Mouse (Mus musculus) hindbrain, embryonic 14.5 days (tissue): ENCODE measurements at regions not wholly inside any gene's neighbourhood (a gene's known extent, or its start where the extent isn't known, plus 50 kb on each side); places are given as distances from the start of the nearest gene placed in this dataset.

ENCODE experiments used
- ATAC-seq: fragments of 200-750 bp; cut with Nextera tagmentation; 2 replicates; pipeline ENCODE4 v1.8.0; 2017; ENCODE audit warnings: moderate number of reproducible peaks, mild to moderate bottlenecking, moderate TSS enrichment, moderate library complexity; ENCODE audit not compliant: low FRiP score
- DNase-seq: peaks from one replicate; pipeline ENCODE4 v3.0.0-alpha.2; 2015; ENCODE audit warnings: low spot score
- H3K27ac ChIP-seq: fragments of 300-500 bp; sonication (generic); 2 replicates; pipeline ENCODE4 v1.5.1; 2014; ENCODE audit warnings: mild to moderate bottlenecking, moderate library complexity
- H3K27me3 ChIP-seq: fragments of 300-500 bp; sonication (generic); 2 replicates; pipeline ENCODE4 v1.6.1; 2014; ENCODE audit warnings: mild to moderate bottlenecking, low read length, mixed read lengths; ENCODE audit not compliant: control insufficient read depth, insufficient read depth
- H3K36me3 ChIP-seq: fragments of 300-500 bp; sonication (generic); replicated peaks from 2 replicates; pipeline ENCODE4 v1.6.1; 2014; ENCODE audit not compliant: control insufficient read depth, insufficient read depth
- H3K4me1 ChIP-seq: fragments of 300-500 bp; sonication (generic); replicated peaks from 2 replicates; pipeline ENCODE4 v1.6.1; 2014; ENCODE audit warnings: antibody characterized with exemption, low read length, mixed read lengths; ENCODE audit not compliant: control insufficient read depth, insufficient read depth
- H3K4me2 ChIP-seq: fragments of 300-500 bp; sonication (generic); replicated peaks from 2 replicates; pipeline ENCODE4 v1.6.1; 2014; ENCODE audit warnings: mild to moderate bottlenecking, moderate library complexity
- H3K4me3 ChIP-seq: fragments of 300-500 bp; sonication (generic); replicated peaks from 2 replicates; pipeline ENCODE4 v1.5.1; 2014; ENCODE audit warnings: mild to moderate bottlenecking, low read length
- H3K9ac ChIP-seq: fragments of 300-500 bp; sonication (generic); 2 replicates; pipeline ENCODE4 v1.6.1; 2014
- H3K9me3 ChIP-seq: fragments of 300-500 bp; sonication (generic); 2 replicates; pipeline ENCODE4 v1.6.1; 2016; ENCODE audit warnings: low read length; ENCODE audit not compliant: control insufficient read depth
- WGBS: fragments of 180-500 bp; shearing (Covaris S2); extraction: QIAGEN DNeasy Blood & Tissue Kit; methylation state at CpG from one replicate; pipeline ENCODE4 v1.1.7; 2014; 5-methylcytosine and 5-hydroxymethylcytosine counted together

DNA sequence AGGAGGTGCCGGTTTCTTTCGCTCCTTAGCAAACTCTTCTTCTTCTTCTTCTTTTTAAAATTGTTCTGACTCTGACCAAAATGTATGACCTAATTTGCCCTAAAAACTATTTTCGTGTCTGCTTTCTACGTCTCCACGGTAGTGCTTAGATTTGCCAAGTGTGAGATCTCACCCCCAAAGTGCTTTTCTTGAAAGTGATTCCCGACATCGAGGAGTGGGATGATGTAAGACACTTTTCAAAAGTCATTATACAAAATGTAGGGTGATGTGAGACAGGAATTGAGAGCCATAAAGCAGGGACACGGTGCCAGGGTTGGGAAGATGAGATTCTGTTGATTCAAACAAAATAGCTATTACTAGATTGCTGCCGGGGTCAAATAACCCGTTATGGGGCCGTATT is 139.5 kb downstream of the Enc1 start:
- H3K4me2 ChIP-seq = no peak overlapping the region
- peaks cover 11% of the 10 kb centered on the region for H3K4me1 ChIP-seq
- no peak overlapping the region for H3K9ac ChIP-seq
- WGBS = 80% methylated on average over 11 of the region's 11 CpGs
- no peak overlapping the region for H3K4me3 ChIP-seq
- no peaks in the 10 kb centered on the region for H3K9me3 ChIP-seq
- DNase-seq (no peak), ATAC-seq (no peak)
- H3K27me3 ChIP-seq = no peaks in the 10 kb centered on the region
- no peaks in the 10 kb centered on the region for H3K36me3 ChIP-seq
- no peak overlapping the region for H3K27ac ChIP-seq

- WGBS = 68% methylated on average over 6 of the region's 6 CpGs
- H3K36me3 ChIP-seq = no peaks in the 10 kb centered on the region
- 0 out of 2 replicates have a peak overlapping the region, but pooled peaks have one; percentile 10 for H3K27ac ChIP-seq
- no peaks in the 10 kb centered on the region for H3K9me3 ChIP-seq
- H3K4me3 ChIP-seq = no peak overlapping the region
- DNase-seq = no peak
- no peaks in the 10 kb centered on the region for H3K27me3 ChIP-seq
- H3K4me1 ChIP-seq = peaks cover 12% of the 10 kb centered on the region; the same call in 1 of the 2 replicates
- no peak for ATAC-seq
- H3K4me2 ChIP-seq = no peak overlapping the region
- H3K9ac ChIP-seq = no peak overlapping the region
Observed at GRCm38 (mm10) chr13:97376232-97376523, 135.3 kb downstream of the Enc1 start.

- Histone ChIP-seq H3K27me3 (no peaks in the 10 kb centered on the region), H3K4me3 (no peak overlapping the region), H3K27ac (peak overlapping the region; percentile 10), H3K9me3 (no peaks in the 10 kb centered on the region), H3K36me3 (no peaks in the 10 kb centered on the region), H3K4me2 (no peak overlapping the region), H3K9ac (no peak overlapping the region), H3K4me1 (peaks cover 12% of the 10 kb centered on the region; the same call in 1 of the 2 replicates)
- no peak for ATAC-seq
- no peak for DNase-seq
- WGBS = 21% methylated on average over 14 of the region's 14 CpGs
Observed at GRCm38 (mm10) chr13:97375501-97376231, 134.8 kb downstream of the Enc1 start.

GRCm38 (mm10) chr13:97372348-97372747 is 131.4 kb downstream of the Enc1 start:
- Histone ChIP-seq H3K27ac (no peak overlapping the region), H3K9ac (no peak overlapping the region), H3K9me3 (no peaks in the 10 kb centered on the region), H3K4me3 (no peak overlapping the region), H3K27me3 (no peaks in the 10 kb centered on the region), H3K36me3 (no peaks in the 10 kb centered on the region), H3K4me2 (no peak overlapping the region), H3K4me1 (peaks cover 12% of the 10 kb centered on the region; the same call in 1 of the 2 replicates)
- ATAC-seq (no peak), DNase-seq (no peak)
- whole genome bisulfite sequencing = 51% methylated on average over 7 of the region's 7 CpGs

DNA sequence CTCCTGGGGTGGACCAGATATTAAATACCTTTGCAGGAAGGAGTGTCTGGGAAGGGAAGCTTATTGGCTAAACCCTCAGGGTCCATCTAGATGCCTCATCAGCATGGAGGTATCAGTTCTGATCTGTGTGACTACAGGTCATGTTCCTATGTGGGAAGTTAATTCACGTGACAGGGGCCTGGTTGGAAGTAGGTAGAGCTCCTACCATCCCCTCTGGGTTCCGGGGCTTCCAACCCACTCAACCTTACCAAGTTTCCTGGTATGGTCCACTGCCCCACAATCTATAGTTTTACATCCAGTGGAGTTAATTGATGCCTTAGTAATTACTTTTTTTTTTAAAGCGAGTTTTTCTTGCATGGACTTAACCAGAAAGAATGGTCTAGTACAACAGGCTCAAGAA is 130.3 kb downstream of the Enc1 start:
- Histone ChIP-seq H3K27ac (no peak overlapping the region), H3K9ac (no peak overlapping the region), H3K4me1 (peaks cover 8% of the 10 kb centered on the region; the same call in 1 of the 2 replicates), H3K36me3 (no peaks in the 10 kb centered on the region), H3K27me3 (no peaks in the 10 kb centered on the region), H3K9me3 (no peaks in the 10 kb centered on the region), H3K4me3 (no peak overlapping the region), H3K4me2 (no peak overlapping the region)
- DNase-seq (no peak), ATAC-seq (no peak)
- 94% methylated on average over 3 of the region's 3 CpGs for WGBS

DNA sequence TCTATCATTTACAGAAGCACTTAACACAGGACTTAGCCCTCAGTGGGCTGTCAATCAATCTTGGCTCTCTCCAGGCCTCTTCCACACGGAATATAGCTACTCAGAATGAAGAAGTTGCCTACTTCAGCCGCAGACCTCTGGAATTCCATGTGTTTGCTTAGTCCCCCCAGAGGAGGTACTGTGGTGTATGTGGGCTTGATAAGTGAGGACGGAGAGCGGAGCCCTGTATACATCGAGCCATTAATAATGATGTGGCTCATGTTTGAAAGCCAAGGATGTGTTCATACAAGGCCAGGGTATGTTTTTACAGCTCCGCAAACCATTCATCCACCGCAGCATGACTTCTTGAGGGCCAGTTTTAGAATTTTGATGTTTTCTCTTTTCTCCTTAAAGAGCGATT is 125.8 kb downstream of the Enc1 start:
- Histone ChIP-seq H3K4me1 (0 out of 2 replicates have a peak, but pooled peaks cover 6% of the 10 kb centered on the region), H3K36me3 (no peaks in the 10 kb centered on the region), H3K27me3 (no peaks in the 10 kb centered on the region), H3K27ac (no peak overlapping the region), H3K9me3 (no peaks in the 10 kb centered on the region), H3K4me2 (no peak overlapping the region), H3K4me3 (no peak overlapping the region), H3K9ac (no peak overlapping the region)
- DNase-seq (no peak), ATAC-seq (no peak)
- WGBS = 82% methylated on average over 8 of the region's 8 CpGs

DNA sequence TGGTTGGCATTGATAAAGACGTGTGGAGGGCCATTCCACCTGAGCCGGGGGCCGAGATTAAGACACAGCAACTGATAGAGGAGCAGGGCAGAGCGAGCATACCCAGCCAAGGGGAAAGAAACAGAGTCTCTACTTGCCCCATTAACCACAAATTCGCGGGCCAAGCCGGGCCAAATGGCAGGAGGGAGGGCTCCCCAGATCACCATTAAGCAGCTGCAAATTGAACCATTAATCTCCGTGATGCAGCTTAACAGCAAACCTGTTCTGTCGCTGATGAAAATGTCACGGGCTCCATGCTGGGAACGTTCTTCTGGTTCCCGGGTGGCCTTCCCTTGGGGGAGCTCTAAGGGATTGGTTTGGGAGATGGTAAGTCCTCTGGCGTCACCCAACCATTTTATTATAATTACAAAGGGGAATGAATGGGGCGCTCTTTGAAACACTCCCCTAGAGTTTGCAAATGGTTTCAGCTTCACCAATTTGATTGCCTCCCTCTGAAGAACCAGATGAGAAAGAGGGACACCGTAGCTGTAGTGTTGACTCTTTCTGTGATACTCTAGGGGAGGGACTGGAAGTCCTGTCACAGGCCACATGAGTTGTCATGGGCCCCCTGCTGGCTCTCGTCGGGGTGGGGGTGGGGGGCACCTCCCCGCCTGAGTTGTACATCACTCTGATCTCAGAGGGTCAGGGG is 124.8 kb downstream of the Enc1 start:
- WGBS = 30% methylated on average over 18 of the region's 18 CpGs
- Histone ChIP-seq H3K4me3 (no peak overlapping the region), H3K4me2 (peak overlapping the region; percentile 13), H3K4me1 (0 out of 2 replicates have a peak, but pooled peaks cover 6% of the 10 kb centered on the region), H3K9ac (no peak overlapping the region), H3K36me3 (no peaks in the 10 kb centered on the region), H3K27me3 (no peaks in the 10 kb centered on the region), H3K9me3 (no peaks in the 10 kb centered on the region), H3K27ac (no peak overlapping the region)
- DNase-seq (no peak), ATAC-seq (no peak)

DNA sequence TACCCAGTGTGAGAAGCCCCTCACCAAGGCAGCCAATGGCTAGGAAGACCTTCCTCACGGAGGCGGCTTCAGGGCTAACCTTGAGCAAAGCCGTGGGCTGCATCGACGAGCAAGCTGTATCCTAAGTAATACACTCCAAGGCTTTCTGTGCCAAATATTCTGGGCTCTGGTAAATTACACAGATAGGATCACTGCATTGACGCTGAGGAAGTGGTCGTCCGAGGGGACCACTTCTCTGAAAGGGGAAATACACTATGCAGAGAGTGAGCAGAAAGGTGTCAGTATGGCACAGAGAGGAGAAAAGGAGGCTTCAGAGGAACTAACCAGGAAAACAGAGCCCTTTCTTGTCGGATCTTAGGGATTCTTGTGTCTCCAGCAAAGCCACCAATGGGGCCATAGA is 124.1 kb downstream of the Enc1 start:
- no peak for DNase-seq
- Histone ChIP-seq H3K9ac (no peak overlapping the region), H3K27ac (no peak overlapping the region), H3K36me3 (no peaks in the 10 kb centered on the region), H3K4me1 (0 out of 2 replicates have a peak, but pooled peaks cover 6% of the 10 kb centered on the region), H3K9me3 (no peaks in the 10 kb centered on the region), H3K27me3 (no peaks in the 10 kb centered on the region), H3K4me3 (no peak overlapping the region), H3K4me2 (peak overlapping the region; percentile 13; the same call in 1 of the 2 replicates)
- WGBS = 82% methylated on average over 9 of the region's 9 CpGs
- ATAC-seq = no peak

DNA sequence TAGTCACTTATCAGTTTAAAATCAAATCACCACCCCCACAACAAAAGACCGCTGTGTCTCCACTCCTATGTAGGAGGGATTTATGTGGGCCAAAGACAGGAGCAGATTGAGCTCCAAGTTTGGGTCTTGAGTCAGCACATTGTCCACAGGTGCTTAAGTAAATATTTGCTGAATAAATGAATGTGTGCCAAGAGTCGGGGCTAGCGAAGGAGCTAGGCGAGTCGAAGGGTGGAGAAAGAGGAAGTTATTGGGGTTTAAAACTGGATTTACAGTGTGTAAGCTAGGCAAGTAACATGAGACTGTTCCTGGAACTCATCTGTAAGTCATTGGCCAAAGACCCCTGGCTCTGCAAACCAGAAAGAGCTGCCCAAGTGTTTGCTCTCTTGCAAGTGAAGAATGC is 122.9 kb downstream of the Enc1 start:
- 93% methylated on average over 5 of the region's 5 CpGs for WGBS
- no peak for DNase-seq
- H3K27ac ChIP-seq = no peak overlapping the region
- no peak overlapping the region for H3K4me3 ChIP-seq
- no peak overlapping the region for H3K9ac ChIP-seq
- no peak for ATAC-seq
- no peaks in the 10 kb centered on the region for H3K27me3 ChIP-seq
- no peaks in the 10 kb centered on the region for H3K9me3 ChIP-seq
- H3K36me3 ChIP-seq = no peaks in the 10 kb centered on the region
- 0 out of 2 replicates have a peak, but pooled peaks cover 6% of the 10 kb centered on the region for H3K4me1 ChIP-seq
- no peak overlapping the region for H3K4me2 ChIP-seq
